Mouse (Mus musculus) adrenal gland, postnatal 4 days (tissue): ENCODE data around the gene Pip4k2c. TPM values are rescaled to one million over a fixed set of nuclear protein-coding genes. Genes with fewer than 3 reads are reported as not detected.
"Not testable (repeated sequence)": the region's sequence is repeated elsewhere in the genome, so short reads cannot be mapped to it uniquely, and the experiment has no call there.

Experiments
- DNase-seq, 2 experiments: peaks; one replicate each; pipeline ENCODE4 v3.0.0; 2021 to 2022; ENCODE audit warnings: low spot score in 2 of 2, mixed read lengths in 2 of 2
- total RNA-seq, 2 experiments: library from RNA; stranded (reverse); gene quantifications; 2 replicates each; pipeline ENCODE4 v1.2.3; 2021

Pip4k2c gene
- total RNA-seq, 2 experiments from 2014 or later, result 37.5 to 39.8 TPM

DNA sequence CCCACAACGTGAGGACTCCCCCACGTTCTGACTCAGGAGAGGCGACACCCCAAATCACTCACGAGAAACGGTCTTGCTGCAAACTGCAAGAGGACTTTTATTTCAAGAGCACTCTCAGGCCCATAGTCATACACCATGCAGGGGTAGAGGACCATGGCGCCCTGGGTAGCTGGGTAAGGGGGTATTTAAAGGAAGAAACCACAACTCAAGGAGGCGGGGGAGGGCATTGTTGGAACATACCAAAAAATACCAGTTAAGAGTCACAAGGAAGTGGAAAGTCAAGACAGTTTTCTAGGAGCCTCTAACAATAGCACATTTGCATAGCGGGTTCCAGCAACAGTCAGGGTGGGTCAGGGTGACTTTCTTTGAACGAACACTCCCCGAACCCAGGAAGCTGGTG lies 58.8 kb downstream of the Pip4k2c start:
- DNase-seq, result not testable (repeated sequence)

GRCm38 (mm10) chr10:127151233-127151632 lies 60.2 kb downstream of the Pip4k2c start:
- not testable (repeated sequence) for DNase-seq

DNA sequence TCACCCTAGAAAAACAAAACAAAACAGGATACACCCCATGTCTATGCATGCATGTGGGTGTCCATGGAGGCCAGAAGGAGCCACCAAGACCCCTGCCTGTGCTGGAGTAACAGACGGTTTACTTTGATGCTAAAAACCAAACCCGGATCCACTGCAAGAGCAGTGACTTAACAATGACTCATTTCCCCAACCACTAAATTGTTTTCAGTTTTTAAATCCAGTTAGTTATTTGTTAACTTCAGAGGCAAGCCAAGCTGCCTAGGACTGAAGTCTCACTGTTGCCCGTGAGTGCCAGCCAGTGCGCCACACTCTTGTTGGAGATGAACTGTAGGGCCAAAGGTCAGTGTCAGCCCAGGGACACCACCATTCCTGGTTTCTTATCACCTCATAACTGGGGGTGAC lies 60.9 kb downstream of the Pip4k2c start:
- DNase-seq, result no peak

- DNase-seq, result no peak
These were observed 64.2 kb downstream of the Pip4k2c start for GRCm38 (mm10) chr10:127147135-127147534.

Other genes with a start within 250 kb of the Pip4k2c start
- 100 to 1,000 TPM; 244 to 246 TPM for gene Ctdsp2, start 232.9 kb downstream of the Pip4k2c start, total RNA-seq
- under 1 TPM; 0.67 to 0.90 TPM for gene Avil, start 210.9 kb downstream of the Pip4k2c start, total RNA-seq
- 10 to 100 TPM; 67.0 to 70.6 TPM for gene Tsfm, start 180.7 kb downstream of the Pip4k2c start, total RNA-seq
- gene Mettl1, start 170.2 kb downstream of the Pip4k2c start, total RNA-seq, result 10 to 100 TPM; 20.5 to 23.2 TPM
- under 1 TPM; 0.40 to 0.53 TPM for gene Eef1akmt3, start 170.1 kb downstream of the Pip4k2c start, total RNA-seq
- 1 to 10 TPM; 1.1 to 1.2 TPM for gene Cyp27b1, start 163.3 kb downstream of the Pip4k2c start, total RNA-seq
- gene March9, start 151.4 kb downstream of the Pip4k2c start, total RNA-seq, result 10 to 100 TPM; 11.3 to 12.1 TPM
- 100 to 1,000 TPM; 444 to 449 TPM for gene Cdk4, start 148.1 kb downstream of the Pip4k2c start, total RNA-seq
- gene Tspan31, start 141.3 kb downstream of the Pip4k2c start, total RNA-seq, result 10 to 100 TPM; 87.6 to 96.4 TPM
- 1 to 10 TPM; 3.6 to 4.1 TPM for gene Agap2, start 136.3 kb downstream of the Pip4k2c start, total RNA-seq
- 100 to 1,000 TPM; 109 to 112 TPM for gene Os9, start 90.5 kb downstream of the Pip4k2c start, total RNA-seq
- gene B4galnt1, start 46.4 kb downstream of the Pip4k2c start, total RNA-seq, result 10 to 100 TPM; 10.6 to 11.7 TPM
- gene Slc26a10, start 30.9 kb downstream of the Pip4k2c start, total RNA-seq, result 1 to 10 TPM; 1.6 to 3.0 TPM
- gene Arhgef25, start 21.5 kb downstream of the Pip4k2c start, total RNA-seq, result 10 to 100 TPM; 34.7 to 45.3 TPM
- gene Dtx3, start 15.9 kb downstream of the Pip4k2c start, total RNA-seq, result 100 to 1,000 TPM; 111 to 126 TPM
- gene Kif5a, start 51.8 kb upstream of the Pip4k2c start, total RNA-seq, result 10 to 100 TPM; 23.5 to 28.4 TPM
- 100 to 1,000 TPM; 191 to 198 TPM for gene Dctn2, start 54.8 kb upstream of the Pip4k2c start, total RNA-seq
- gene Mbd6, start 77.4 kb upstream of the Pip4k2c start, total RNA-seq, result 10 to 100 TPM; 89.7 to 92.6 TPM
- 10 to 100 TPM; 85.5 to 89.5 TPM for gene Mars, start 100.2 kb upstream of the Pip4k2c start, total RNA-seq
- 1 to 10 TPM; 2.9 to 4.2 TPM for gene Arhgap9, start 110.4 kb upstream of the Pip4k2c start, total RNA-seq
- gene Gli1, start 130.4 kb upstream of the Pip4k2c start, total RNA-seq, result 10 to 100 TPM; 16.4 to 17.2 TPM
- gene Inhbe, start 142.8 kb upstream of the Pip4k2c start, total RNA-seq, result 1 to 10 TPM in 1 of 2 experiments, under 1 TPM in 1; 0.06 to 2.5 TPM
- gene Inhbc, start 158.8 kb upstream of the Pip4k2c start, total RNA-seq, result 1 to 10 TPM in 1 of 2 experiments, not detected in 1; 5.8 TPM
- gene R3hdm2, start 168.7 kb upstream of the Pip4k2c start, total RNA-seq, result 100 to 1,000 TPM; 157 to 164 TPM